Comparison of ENCODE assay signal across 25 mouse cellular contexts in genomic region chr11:121655807-121656511, GRCm38 (mm10). TPM values are rescaled to one million over a fixed set of nuclear protein-coding genes. Genes with fewer than 3 reads are reported as not detected.
A peak's percentile ranks its signal among the peaks of the same experiment; 100 is the strongest.
DNase-seq lines count a peak whose midpoint lies in the region; ATAC-seq and TF ChIP-seq lines count a peak whose summit lies in the region.
"Had no signal": no experiment of that assay in that cellular context is flagged by ENCODE, and none has a peak within 500 bp of the region (broad histone marks: within the 10 kb centered on the region; RNA-seq: fewer than 3 reads in every experiment).

No protein-coding gene starts in this region.

- no peaks in the 10 kb centered on the region for H3K79me2 ChIP-seq in MEL (ENCODE audit: control insufficient read depth, insufficient read depth, low read length, poor library complexity)

- no peaks in the 10 kb centered on the region for H3K4me1 ChIP-seq in midbrain, embryonic 11.5 days (ENCODE audit: control insufficient read depth, insufficient read depth, low read length)
- no peaks in the 10 kb centered on the region for H3K4me1 ChIP-seq in midbrain, postnatal 0 days (ENCODE audit: insufficient read depth, low read length)
- peaks cover 10 to 14% of the 10 kb centered on the region in 2 experiments for H3K4me1 ChIP-seq in MEL (ENCODE audit: control insufficient read depth in 1 of 2, insufficient read depth in 2 of 2, low read length in 2 of 2)
- no peaks in the 10 kb centered on the region for H3K4me1 ChIP-seq in forebrain, embryonic 11.5 days (replicated peaks; ENCODE audit: control insufficient read depth, insufficient read depth, low read length)
- H3K4me1 ChIP-seq: forebrain, embryonic 13.5 days; hindbrain, embryonic 13.5 days; limb, embryonic 10.5 days; neural tube, embryonic 12.5 days had no signal

- peak; percentile 74 for DNase-seq in midbrain, embryonic 11.5 days (ENCODE audit: low spot score, missing footprints)
- DNase-seq in midbrain, postnatal 0 days (ENCODE audit: low spot score): no peak
- DNase-seq in MEL (ENCODE audit: low read depth, low spot score): peak; percentile 79
- no peak for DNase-seq in forebrain, embryonic 11.5 days (ENCODE audit: low spot score)
- no peak for DNase-seq in gastrocnemius, postnatal 36 days
- DNase-seq: adrenal gland, adult 2 months; cerebellum, adult 11-12 months; cerebellum, postnatal 14 days; gastrocnemius, adult 2 months; kidney, postnatal 25 days; liver; midbrain, embryonic 14.5 days; right cerebral cortex, postnatal 4 days; thymus, adult 18-20 months had no signal

- no peaks in the 10 kb centered on the region for H3K9me3 ChIP-seq in midbrain, embryonic 11.5 days (ENCODE audit: control insufficient read depth, low read length)
- H3K9me3 ChIP-seq in midbrain, postnatal 0 days (ENCODE audit: low read length): no peaks in the 10 kb centered on the region
- H3K9me3 ChIP-seq in MEL (replicated peaks; ENCODE audit: insufficient read depth, low read length): no peaks in the 10 kb centered on the region
- H3K9me3 ChIP-seq in forebrain, embryonic 11.5 days (ENCODE audit: control insufficient read depth, low read length): no peaks in the 10 kb centered on the region
- H3K9me3 ChIP-seq: embryonic facial prominence, embryonic 12.5 days; forebrain, embryonic 13.5 days; hindbrain, embryonic 13.5 days; limb, embryonic 10.5 days; neural tube, embryonic 12.5 days had no signal

- H3K27ac ChIP-seq in midbrain, embryonic 11.5 days (ENCODE audit: low read depth, low read length): no peak overlapping the region
- no peak overlapping the region for H3K27ac ChIP-seq in midbrain, postnatal 0 days (ENCODE audit: low read depth, low read length)
- H3K27ac ChIP-seq in MEL (ENCODE audit: control insufficient read depth, low read depth, low read length): peak overlapping the region; percentile 73
- no peak overlapping the region for H3K27ac ChIP-seq in forebrain, embryonic 11.5 days (ENCODE audit: low read depth, low read length)
- H3K27ac ChIP-seq: embryonic facial prominence, embryonic 12.5 days; forebrain, embryonic 13.5 days; gastrocnemius, adult 2 months; hindbrain, embryonic 13.5 days; layer of hippocampus, adult 2 months; limb, embryonic 10.5 days; neural tube, embryonic 12.5 days had no signal

- 81% methylated on average over 6 of the region's 6 CpGs for WGBS in midbrain, embryonic 11.5 days
- WGBS in midbrain, postnatal 0 days: 88% methylated on average over 6 of the region's 6 CpGs
- WGBS in forebrain, embryonic 11.5 days: 84% methylated on average over 6 of the region's 6 CpGs

- no peaks in the 10 kb centered on the region for H3K27me3 ChIP-seq in midbrain, embryonic 11.5 days (ENCODE audit: control insufficient read depth, insufficient read depth, low read length)
- no peaks in the 10 kb centered on the region for H3K27me3 ChIP-seq in midbrain, postnatal 0 days (ENCODE audit: insufficient read depth, low read length)
- H3K27me3 ChIP-seq in MEL (ENCODE audit: control insufficient read depth in 1 of 2, insufficient read depth in 2 of 2, low read length in 2 of 2): no peaks in the 10 kb centered on the region
- no peaks in the 10 kb centered on the region for H3K27me3 ChIP-seq in forebrain, embryonic 11.5 days (ENCODE audit: control insufficient read depth, insufficient read depth, low read length)
- H3K27me3 ChIP-seq: embryonic facial prominence, embryonic 12.5 days; forebrain, embryonic 13.5 days; hindbrain, embryonic 13.5 days; neural tube, embryonic 12.5 days had no signal

- intact Hi-C loops in gastrocnemius, postnatal 36 days (cut with DNase I): no loop called here

- TF ChIP-seq EP300 in MEL (IDR thresholded peaks at IDR 0.05; ENCODE audit: low read depth in 1 of 2, low read length in 2 of 2): peak; percentile 58 to 86; a peak in 3 of 4 replicates

- H3K4me2 ChIP-seq in midbrain, embryonic 11.5 days: no peak overlapping the region
- H3K4me2 ChIP-seq in midbrain, postnatal 0 days (ENCODE audit: low read depth, low read length, poor library complexity, severe bottlenecking): no peak overlapping the region
- no peak overlapping the region for H3K4me2 ChIP-seq in forebrain, embryonic 11.5 days (ENCODE audit: low read depth, low read length, severe bottlenecking)
- H3K4me2 ChIP-seq: embryonic facial prominence, embryonic 12.5 days; forebrain, embryonic 13.5 days; hindbrain, embryonic 13.5 days; neural tube, embryonic 12.5 days had no signal

- no peak overlapping the region for H3K4me3 ChIP-seq in midbrain, embryonic 11.5 days (ENCODE audit: low read depth, low read length)
- no peak overlapping the region for H3K4me3 ChIP-seq in midbrain, postnatal 0 days (ENCODE audit: low read depth, low read length)
- peak overlapping the region; percentile 15 to 25; a peak in 3 of 4 replicates for H3K4me3 ChIP-seq in MEL (ENCODE audit: control insufficient read depth in 1 of 2, insufficient read depth in 1 of 2, low read depth in 2 of 2, low read length in 2 of 2)
- no peak overlapping the region for H3K4me3 ChIP-seq in forebrain, embryonic 11.5 days (ENCODE audit: low read depth, low read length)
- H3K4me3 ChIP-seq: embryonic facial prominence, embryonic 12.5 days; erythroblast, embryonic 14.5 days; forebrain, embryonic 13.5 days; gastrocnemius, adult 2 months; hindbrain, embryonic 13.5 days; layer of hippocampus, adult 2 months; limb, embryonic 10.5 days; neural tube, embryonic 12.5 days had no signal

- no peaks in the 10 kb centered on the region for H3K36me3 ChIP-seq in midbrain, embryonic 11.5 days (ENCODE audit: control insufficient read depth, insufficient read depth, low read length)
- 0 out of 2 replicates have a peak, but pooled peaks cover 4% of the 10 kb centered on the region for H3K36me3 ChIP-seq in midbrain, postnatal 0 days (ENCODE audit: insufficient read depth, low read length)
- peaks cover 0 to 14% of the 10 kb centered on the region in 2 experiments; a peak in 2 of 4 replicates for H3K36me3 ChIP-seq in MEL (ENCODE audit: control insufficient read depth in 1 of 2, insufficient read depth in 2 of 2, low read length in 2 of 2)
- H3K36me3 ChIP-seq in forebrain, embryonic 11.5 days (ENCODE audit: control insufficient read depth, insufficient read depth, low read length): no peaks in the 10 kb centered on the region
- H3K36me3 ChIP-seq: neural tube, embryonic 12.5 days had no signal

- H3K9ac ChIP-seq in midbrain, embryonic 11.5 days (ENCODE audit: low read length): no peak overlapping the region
- H3K9ac ChIP-seq in midbrain, postnatal 0 days (replicated peaks; ENCODE audit: low read length, poor library complexity, severe bottlenecking): no peak overlapping the region
- peak overlapping the region; percentile 41 for H3K9ac ChIP-seq in MEL (ENCODE audit: control insufficient read depth, low read depth, low read length, poor library complexity, severe bottlenecking)
- no peak overlapping the region for H3K9ac ChIP-seq in forebrain, embryonic 11.5 days (ENCODE audit: low read length)
- H3K9ac ChIP-seq: embryonic facial prominence, embryonic 12.5 days; forebrain, embryonic 13.5 days; hindbrain, embryonic 13.5 days; neural tube, embryonic 12.5 days had no signal

- no peak for TF ChIP-seq RAD21 in MEL (IDR thresholded peaks at IDR 0.05; ENCODE audit: low read depth, low read length)

- TF ChIP-seq CTCF in midbrain, postnatal 0 days (IDR thresholded peaks at IDR 0.05): no peak
- no peak for TF ChIP-seq CTCF in MEL (IDR thresholded peaks at IDR 0.05 in 2 of 3, conservative IDR thresholded peaks at IDR 0.05 in 1 of 3; ENCODE audit: control insufficient read depth in 1 of 3, insufficient read depth in 1 of 3, low read depth in 2 of 3, low read length in 3 of 3, poor library complexity in 1 of 3, severe bottlenecking in 1 of 3)

- ATAC-seq in midbrain, embryonic 11.5 days (ENCODE audit: low FRiP score): no peak
- ATAC-seq in midbrain, postnatal 0 days (ENCODE audit: low FRiP score): no peak
- ATAC-seq in hematopoietic stem cell, adult 5-6 weeks (replicated peaks in 1 of 2; ENCODE audit: insufficient read depth in 1 of 2, low FRiP score in 2 of 2, low TSS enrichment in 1 of 2, low read depth in 1 of 2, poor library complexity in 2 of 2, severe bottlenecking in 2 of 2): peak; percentile 35 to 75; a peak in 2 of 4 replicates
- no peak for ATAC-seq in forebrain, embryonic 11.5 days (replicated peaks; ENCODE audit: low FRiP score)
- ATAC-seq in frontal cortex, adult (ENCODE audit: low TSS enrichment): no peak
- ATAC-seq: forebrain, embryonic 13.5 days; intestine, embryonic 16.5 days; lung, postnatal 0 days had no signal

- TF ChIP-seq POLR2A in MEL (IDR thresholded peaks at IDR 0.05; ENCODE audit: control insufficient read depth in 1 of 2, insufficient read depth in 1 of 2, low read depth in 1 of 2, low read length in 2 of 2, poor library complexity in 1 of 2): peak in 1 of 2 experiments; percentile 44; a peak in 2 of 4 replicates

TF ChIP-seq in MEL, 35 proteins besides CTCF, POLR2A, EP300 and RAD21 (continues in another document):
- no peak for TF ChIP-seq NELFE (IDR thresholded peaks at IDR 0.05; ENCODE audit: low read depth, low read length)
- TF ChIP-seq E2F4 (IDR thresholded peaks at IDR 0.05; ENCODE audit: borderline replicate concordance, low read depth, low read length): no peak
- no peak for TF ChIP-seq TAL1 (IDR thresholded peaks at IDR 0.05; ENCODE audit: low read length)
- no peak for TF ChIP-seq ZC3H11A (IDR thresholded peaks at IDR 0.05; ENCODE audit: low read depth, low read length)

RNA-seq across cellular contexts. Expression of gene B3gntl1, which starts 17.0 kb away (rescaled TPM):
- 5.2 and 5.6 TPM in 2 replicates for polyA plus RNA-seq in midbrain, embryonic 11.5 days (2014; fragmentation: Nextera tagmentation; extraction: Ambion mirVana)
- total RNA-seq in midbrain, postnatal 0 days (2014; rRNA removed): 10.1 and 10.5 TPM in 2 replicates
- 5.8 and 6.6 TPM in 2 replicates for polyA plus RNA-seq in midbrain, postnatal 0 days (2015; fragmentation: Nextera tagmentation; extraction: Ambion mirVana)
- total RNA-seq in MEL (2012; rRNA removed): 3.6 and 4.7 TPM in 2 replicates
- polyA plus RNA-seq in MEL (2012; ENCODE audit: insufficient read depth in 1 of 2, insufficient read length in 2 of 2, low read depth in 1 of 2, low replicate concordance in 2 of 2, missing spikeins in 1 of 2): 1 to 10 TPM in 1 of 2 experiments, not detected in 1; 5.6 TPM
- 14.2 and 24.0 TPM in 2 replicates for total RNA-seq in hematopoietic stem cell, adult 5-6 weeks (2017)
- polyA plus RNA-seq in forebrain, embryonic 11.5 days (2014; fragmentation: Nextera tagmentation; extraction: Ambion mirVana): 7.4 and 7.6 TPM in 2 replicates
- total RNA-seq in gastrocnemius, postnatal 36 days (2021): 1 to 10 TPM; 1.8 to 2.0 TPM
- polyA plus RNA-seq: erythroblast, embryonic 14.5 days had no signal

RNA-seq across cellular contexts. Expression of gene Metrnl, which starts 45.4 kb away (rescaled TPM):
- polyA plus RNA-seq in midbrain, embryonic 11.5 days (2014; fragmentation: Nextera tagmentation; extraction: Ambion mirVana): 10.5 and 10.7 TPM in 2 replicates
- 10.2 and 15.8 TPM in 2 replicates for total RNA-seq in midbrain, postnatal 0 days (2014; rRNA removed)
- 12.5 and 15.4 TPM in 2 replicates for polyA plus RNA-seq in midbrain, postnatal 0 days (2015; fragmentation: Nextera tagmentation; extraction: Ambion mirVana)
- 2.7 TPM in 2 replicates for total RNA-seq in MEL (2012; rRNA removed)
- 1 to 10 TPM in 1 of 2 experiments, not detected in 1; 2.9 TPM for polyA plus RNA-seq in MEL (2012; ENCODE audit: insufficient read depth in 1 of 2, insufficient read length in 2 of 2, low read depth in 1 of 2, low replicate concordance in 2 of 2, missing spikeins in 1 of 2)
- total RNA-seq in hematopoietic stem cell, adult 5-6 weeks (2017): 9.2 and 12.2 TPM in 2 replicates
- polyA plus RNA-seq in forebrain, embryonic 11.5 days (2014; fragmentation: Nextera tagmentation; extraction: Ambion mirVana): 4.8 and 6.4 TPM in 2 replicates
- 10 to 100 TPM in 1 of 2 experiments, 1 to 10 TPM in 1; 7.2 to 12.0 TPM for total RNA-seq in gastrocnemius, postnatal 36 days (2021)

Comparison
In these comparisons a context has a peak if more than half of its experiments do, and no peak if none do; other contexts are left out.
1. DNase-seq: peak in midbrain, embryonic 11.5 days (single experiment) and MEL (single experiment); none in midbrain, postnatal 0 days (single experiment), forebrain, embryonic 11.5 days (single experiment) and gastrocnemius, postnatal 36 days (0 of 2).
2. ATAC-seq: peak in hematopoietic stem cell, adult 5-6 weeks (2 of 2); none in midbrain, embryonic 11.5 days (single experiment), midbrain, postnatal 0 days (single experiment), forebrain, embryonic 11.5 days (single experiment) and frontal cortex, adult (single experiment).
3. H3K4me3 ChIP-seq: peak in MEL (2 of 2); none in midbrain, embryonic 11.5 days (single experiment), midbrain, postnatal 0 days (single experiment) and forebrain, embryonic 11.5 days (single experiment).